Mouse (Mus musculus) left cerebral cortex, postnatal 36 days (tissue): ENCODE data around the gene Tph1. TPM values are rescaled to one million over a fixed set of nuclear protein-coding genes. Genes with fewer than 3 reads are reported as not detected.
"Not testable (repeated sequence)": the region's sequence is repeated elsewhere in the genome, so short reads cannot be mapped to it uniquely, and the experiment has no call there.

Experiments used
- DNase-seq, 2 experiments: peaks; one replicate each; pipeline ENCODE4 v3.0.0; 2021 to 2022; ENCODE audit warnings: low spot score in 2 of 2, mixed read lengths in 1 of 2
- intact Hi-C: fragments of 180-260 bp; cut with DNase I; formaldehyde crosslinking; loops from one replicate; pipeline ENCODE4 v1.15.1; 2025
- total RNA-seq, 2 experiments: library from RNA; stranded (reverse); gene quantifications; 2 replicates each; pipeline ENCODE4 v1.2.3; 2021

Tph1 gene
- total RNA-seq = under 1 TPM in 1 of 2 experiments, not detected in 1; 0.42 TPM

GRCm38 (mm10) chr7:46672160-46672672 lies at the start of gene Tph1:
TSS of gene Tph1 (minus strand) at chr7:46672537.
- DNase-seq = no peak
- intact Hi-C loops = no loop called here

DNA sequence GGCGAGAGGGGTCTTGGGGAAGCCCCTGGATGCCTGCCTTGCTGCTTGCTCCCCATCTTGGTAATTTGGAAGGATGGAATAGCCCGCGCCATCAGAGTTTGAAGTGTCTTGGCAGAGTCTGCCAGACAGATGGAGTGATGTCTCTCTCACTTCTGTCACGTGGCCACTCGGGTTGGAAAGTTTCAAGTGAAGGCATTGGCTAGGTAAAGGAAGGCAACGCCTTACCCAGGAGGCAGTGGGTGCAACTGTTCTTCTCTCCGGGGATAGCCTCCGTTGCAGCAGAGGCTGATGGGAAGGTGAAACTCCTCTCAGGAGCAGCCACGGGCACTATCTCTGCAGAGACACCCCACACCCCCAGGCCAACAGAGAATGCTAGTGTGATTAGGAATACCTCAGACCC lies 48.1 kb upstream of the Tph1 start:
- peak in 1 of 2 experiments; percentile 11 for DNase-seq
- intact Hi-C loops = no loop called here

DNA sequence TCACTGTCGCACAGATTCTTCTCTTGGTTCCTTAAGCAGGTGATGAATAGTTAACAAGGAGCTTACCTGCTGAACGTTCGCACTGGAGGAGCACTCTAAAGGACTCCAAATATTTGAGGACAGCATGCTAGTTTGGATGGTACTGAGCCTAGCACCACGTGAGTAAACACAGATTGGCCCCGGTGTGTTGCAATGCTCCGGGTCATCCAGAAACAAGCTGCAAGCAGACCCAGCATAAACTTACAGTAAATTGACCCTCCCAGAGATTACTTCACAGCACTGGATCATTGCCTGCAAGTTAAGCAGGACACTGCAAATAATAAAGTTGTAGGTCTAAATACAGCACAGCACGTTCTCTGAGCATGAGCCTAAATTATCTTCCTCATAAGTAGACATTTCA lies 47.2 kb upstream of the Tph1 start:
- DNase-seq = no peak
- intact Hi-C loops = no loop called here

DNA sequence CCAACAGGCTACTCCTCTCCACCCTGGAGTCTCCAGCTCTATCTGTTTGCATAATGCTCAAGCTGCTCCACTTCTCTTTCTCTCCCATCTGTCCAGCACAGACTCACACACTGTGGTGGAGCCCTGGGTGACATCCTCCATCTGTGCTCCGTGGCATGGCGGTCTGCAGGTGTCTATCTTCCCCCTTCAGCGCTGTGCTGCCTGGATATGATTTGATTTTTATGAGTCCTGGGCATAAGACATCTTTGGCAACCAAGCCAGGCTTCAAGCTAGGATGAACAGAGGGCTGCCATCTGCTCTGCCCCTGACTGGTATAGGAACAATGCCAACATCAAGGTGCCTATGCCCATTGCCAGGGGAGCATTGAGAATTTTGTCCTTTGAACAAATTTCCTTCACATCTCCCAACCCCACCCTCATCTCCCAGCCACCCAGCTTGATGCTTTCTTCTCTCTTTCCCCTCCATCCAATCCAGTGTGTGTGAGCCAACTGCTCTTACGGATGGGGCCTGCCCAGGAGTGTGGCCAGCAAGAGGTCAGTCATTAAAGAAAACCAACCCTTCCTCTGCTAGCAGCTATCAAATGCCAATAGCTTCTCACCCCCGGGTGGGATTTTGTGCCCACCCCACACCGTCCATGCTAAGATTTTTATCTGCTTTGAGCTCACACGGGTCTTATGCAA lies 46.4 kb upstream of the Tph1 start:
- intact Hi-C loops = no loop called here
- no peak for DNase-seq

DNA sequence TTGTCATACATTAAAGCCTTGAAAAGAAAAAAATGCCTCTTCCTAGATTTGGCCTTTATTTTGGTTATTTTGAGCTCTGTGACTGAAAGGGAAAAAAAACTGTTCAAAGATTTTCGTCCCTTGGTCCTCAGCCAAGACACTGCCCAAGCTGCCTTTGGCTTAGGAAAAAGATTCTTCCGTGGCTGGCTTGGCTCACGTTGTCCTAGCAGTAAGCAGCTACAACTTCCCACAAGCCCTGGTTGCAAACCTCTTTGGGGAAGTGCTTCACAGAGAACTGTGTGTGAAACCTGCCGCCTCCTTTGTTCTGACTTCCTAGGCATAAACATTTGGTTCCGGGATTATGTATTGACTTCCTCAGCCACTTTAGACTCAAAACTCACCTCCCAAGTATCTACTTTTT lies 44.6 kb upstream of the Tph1 start:
- intact Hi-C loops = loop anchor here (1.0 kb wide), 1 partner anchor 53 kb away; no protein-coding TSS in a partner anchor
- no peak for DNase-seq

DNA sequence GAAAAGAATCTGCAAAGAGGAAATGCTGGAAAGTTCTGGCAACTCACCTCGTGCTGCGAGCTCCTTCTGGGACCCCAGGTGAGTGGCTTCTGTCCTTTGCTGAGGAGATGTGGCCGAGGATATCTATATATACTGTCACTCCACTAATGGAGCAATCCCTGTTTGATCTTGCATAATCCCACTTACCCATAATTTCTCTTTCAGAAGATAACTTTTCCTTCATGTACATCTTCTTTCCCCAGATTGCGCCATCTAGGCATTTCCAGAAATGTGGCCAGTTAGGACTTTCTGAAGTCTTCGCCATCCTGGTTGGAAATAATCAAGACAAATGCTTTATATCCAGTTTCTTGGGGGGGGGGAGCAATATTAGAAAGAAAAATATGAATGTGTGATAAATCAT lies 43.3 kb upstream of the Tph1 start, which contains the start of gene Saa3:
Gene Saa3, minus strand, starts transcription at position 101 of the 400 bp plus-strand sequence.
- intact Hi-C loops = no loop called here
- no peak for DNase-seq

DNA sequence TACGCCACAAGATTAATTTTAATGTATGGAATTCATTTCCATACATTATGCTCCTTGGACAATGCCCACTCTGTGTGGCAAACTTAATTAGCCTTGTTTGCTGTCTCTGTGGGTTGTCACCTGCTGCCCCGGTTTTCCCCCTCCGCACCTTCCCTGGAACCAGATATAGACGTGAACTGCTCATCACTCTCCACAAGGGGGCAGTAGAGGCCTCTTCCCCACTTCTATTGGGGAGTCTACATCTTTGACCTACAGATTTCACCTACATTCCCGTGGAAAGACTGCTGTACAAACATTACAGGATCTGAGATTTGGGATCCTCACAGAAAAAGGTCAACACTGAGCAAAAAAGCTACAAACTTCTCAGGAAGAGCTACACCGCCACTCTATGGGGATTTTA lies 42.2 kb upstream of the Tph1 start:
- intact Hi-C loops = loop anchor here (5.0 kb wide), 1 partner anchor 77 kb away; the partner anchor contains the start of gene Sergef
- peak; percentile 44 to 46 for DNase-seq

DNA sequence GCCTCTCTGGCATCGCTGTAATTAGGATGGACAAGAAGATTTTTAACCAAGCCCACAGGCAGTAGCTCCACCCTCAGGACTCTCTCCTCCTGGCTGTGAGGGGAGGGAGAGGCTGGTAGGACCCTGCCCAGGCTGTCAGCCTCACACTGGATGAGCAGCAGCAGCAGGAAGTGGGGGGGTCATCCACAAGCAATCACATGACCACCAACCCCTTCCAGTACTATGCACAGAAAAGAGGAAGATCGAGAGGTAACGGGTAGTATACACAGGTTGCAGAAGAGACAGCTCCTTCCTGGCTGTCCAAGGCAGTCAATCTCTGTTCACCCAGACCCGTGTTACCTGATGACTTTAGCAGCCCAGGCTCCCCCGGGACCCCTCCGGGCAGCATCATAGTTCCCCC lies 39.9 kb upstream of the Tph1 start:
- intact Hi-C loops = loop anchor here (5.0 kb wide), 1 partner anchor 75 kb away; the partner anchor contains the start of gene Sergef
- DNase-seq = no peak

DNA sequence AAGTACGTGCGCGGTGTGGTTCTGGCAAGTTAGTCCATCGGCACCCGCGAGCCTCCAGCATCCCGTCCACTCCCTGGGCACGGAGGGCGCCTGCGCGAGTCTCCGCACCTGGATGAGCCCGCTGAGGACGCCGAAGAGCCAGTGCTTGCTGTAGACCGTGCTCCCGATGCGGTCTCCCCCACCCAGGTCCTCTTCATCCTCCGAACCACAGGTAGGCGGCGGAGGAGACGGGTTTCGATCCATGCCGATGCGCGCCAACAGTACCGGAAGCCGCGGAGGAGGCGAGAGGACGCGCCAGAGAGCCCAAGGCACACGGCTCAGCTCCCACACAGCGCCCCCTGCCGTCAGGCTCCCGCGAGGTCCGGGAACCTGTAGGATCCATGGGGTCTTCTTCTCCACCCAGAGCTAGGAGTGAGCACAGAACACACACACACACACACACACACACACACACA lies 38.1 kb upstream of the Tph1 start, which contains the start of gene Saal1:
Gene Saal1, minus strand, starts transcription at position 291 of the 455 bp plus-strand sequence.
- peak; percentile 79 to 80 for DNase-seq
- intact Hi-C loops = loop anchor here (5.0 kb wide), 1 partner anchor 73 kb away; the partner anchor contains the start of gene Sergef

GRCm38 (mm10) chr7:46700521-46701025 lies 28.2 kb upstream of the Tph1 start:
- intact Hi-C loops = no loop called here
- DNase-seq = no peak

GRCm38 (mm10) chr7:46696754-46697153 lies 24.4 kb upstream of the Tph1 start:
- intact Hi-C loops = no loop called here
- no peak for DNase-seq

- intact Hi-C loops = no loop called here
- no peak for DNase-seq
Measured at GRCm38 (mm10) chr7:46686827-46687226, 14.5 kb upstream of the Tph1 start.

DNA sequence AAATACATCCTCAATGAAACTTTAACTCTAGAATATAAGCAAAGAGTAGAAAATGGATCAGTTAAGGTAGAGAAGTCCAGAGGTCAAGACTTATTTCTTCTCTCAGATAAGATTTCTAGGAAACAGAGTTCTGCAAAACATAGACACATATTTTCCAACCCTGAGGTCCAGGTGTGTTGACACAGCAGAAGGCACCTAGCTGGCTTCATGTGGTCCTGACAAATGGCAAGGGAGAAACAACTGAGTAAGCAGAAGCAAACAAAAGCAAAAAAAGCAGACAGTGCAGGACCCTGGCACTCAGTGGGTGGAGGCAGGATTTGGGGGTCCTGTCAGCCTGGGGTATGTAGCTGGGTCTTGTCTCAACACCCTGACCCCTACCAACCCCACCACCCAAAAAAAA lies 8.4 kb upstream of the Tph1 start:
- intact Hi-C loops = no loop called here

GRCm38 (mm10) chr7:46679044-46679443 lies 6.7 kb upstream of the Tph1 start:
- DNase-seq, intact Hi-C loops: not testable (repeated sequence)

More for the DNA sequence above, 8.4 kb upstream of the Tph1 start:
- no peak for DNase-seq

GRCm38 (mm10) chr7:46678417-46678816 lies 6.1 kb upstream of the Tph1 start:
- no peak for DNase-seq
- intact Hi-C loops = no loop called here

DNA sequence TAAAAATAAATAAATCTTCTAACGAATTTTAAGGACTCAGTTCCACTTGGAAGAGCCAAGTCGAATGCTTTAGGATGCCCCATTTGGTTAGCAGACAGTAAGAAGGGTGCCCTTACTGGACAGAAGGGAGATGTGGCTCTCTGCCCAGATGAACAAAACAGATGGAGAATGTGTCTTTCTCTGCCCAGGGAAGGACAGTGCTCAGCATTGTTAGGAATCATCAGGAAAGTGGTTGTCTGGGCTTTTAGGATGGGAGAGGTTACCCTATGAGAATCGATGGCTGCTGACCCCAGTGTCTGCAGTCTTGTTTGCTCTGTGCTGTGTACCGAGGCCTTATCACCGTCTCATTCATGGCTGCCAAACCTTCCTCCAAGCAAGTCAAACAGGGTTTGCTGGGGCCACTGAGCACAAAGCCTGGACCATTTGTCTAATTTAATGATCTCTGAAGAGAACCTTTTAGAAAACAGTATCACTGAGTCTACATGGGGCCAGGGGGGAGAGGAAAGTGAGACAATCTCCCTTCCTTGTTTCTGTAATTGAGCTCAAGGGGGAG lies 4.5 kb upstream of the Tph1 start:
- intact Hi-C loops = no loop called here
- no peak for DNase-seq

DNA sequence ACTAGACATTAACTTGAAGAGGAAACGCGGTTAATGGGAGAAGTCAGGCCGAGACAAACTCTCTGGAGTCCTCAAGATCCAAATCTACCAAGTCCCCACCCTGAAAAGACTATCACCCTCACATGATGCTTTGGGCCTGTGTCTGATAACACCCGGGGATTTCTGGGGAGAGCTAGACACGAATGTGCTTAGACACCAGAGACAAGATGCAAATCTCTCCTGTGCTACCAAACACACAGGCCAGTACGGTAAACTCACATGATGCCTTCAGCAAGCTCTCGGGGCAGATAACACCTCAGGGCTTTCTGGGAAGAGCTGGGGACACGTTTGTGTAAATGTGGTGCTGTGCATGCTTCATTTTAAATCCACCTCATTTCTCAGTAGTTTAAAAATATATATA lies 3.5 kb upstream of the Tph1 start:
- intact Hi-C loops = no loop called here
- DNase-seq = no peak

DNA sequence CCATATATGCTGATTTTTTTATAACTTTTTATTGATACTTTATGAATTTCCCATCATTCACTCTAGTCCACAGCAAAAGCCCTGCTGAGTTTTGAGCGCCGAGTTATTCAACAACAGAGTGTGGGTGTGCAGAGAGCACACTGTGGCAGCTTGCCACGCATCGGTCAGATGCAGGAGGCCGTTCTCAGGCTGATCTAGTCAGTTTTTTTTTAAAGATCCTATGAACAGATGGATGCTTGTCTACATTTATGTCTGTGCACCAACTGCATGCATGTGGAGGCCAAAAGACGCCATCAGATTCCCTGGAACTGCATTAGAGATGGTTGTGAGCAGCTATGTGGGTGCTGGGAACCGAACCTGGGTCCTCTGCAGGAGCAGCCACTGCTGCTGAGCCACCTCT lies 2.7 kb upstream of the Tph1 start:
- intact Hi-C loops = no loop called here
- no peak for DNase-seq

DNA sequence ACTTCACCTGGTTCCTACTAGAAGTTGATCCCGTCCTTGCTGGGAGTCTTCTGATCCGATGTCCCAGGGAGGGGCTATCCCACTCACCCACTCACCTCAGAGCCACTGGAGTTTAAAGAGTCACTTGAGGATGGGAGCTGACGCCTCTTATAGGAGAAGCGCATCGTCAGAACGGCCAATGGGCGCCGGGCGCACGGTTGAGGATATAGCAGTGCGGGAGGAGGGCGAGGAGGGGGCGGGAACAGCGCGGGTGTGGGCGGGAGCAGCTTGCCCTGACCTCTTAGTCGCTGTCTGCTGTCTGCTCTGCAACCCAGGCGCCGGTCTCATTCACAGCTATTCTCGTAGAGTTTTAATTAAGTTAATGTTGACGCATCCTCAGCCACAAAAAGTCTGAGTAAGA lies 5.1 kb downstream of the Tph1 start:
- DNase-seq = no peak
- intact Hi-C loops = no loop called here

DNA sequence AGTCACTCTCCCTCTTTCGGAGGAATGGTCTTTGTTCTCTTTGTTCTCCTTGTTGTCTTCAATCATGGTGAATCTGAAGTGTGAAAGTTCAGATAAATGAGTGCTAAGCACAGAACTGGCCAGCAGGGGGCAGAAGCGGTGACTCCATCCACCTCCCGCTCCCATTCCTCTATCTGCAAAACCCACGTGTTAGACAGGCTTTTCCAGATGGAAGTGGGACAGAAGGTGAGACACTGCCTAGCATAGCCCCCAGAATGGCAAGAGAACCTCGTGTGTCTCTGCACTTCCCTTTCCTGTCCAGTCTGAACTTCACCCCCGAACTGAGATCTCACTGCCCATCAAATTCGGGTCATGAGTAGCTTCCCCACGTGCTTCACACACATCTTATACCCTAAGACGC lies 7.1 kb downstream of the Tph1 start:
- DNase-seq = no peak
- intact Hi-C loops = no loop called here
